Mouse (Mus musculus): Measurements from ENCODE around the gene Zfp276. TPM values are rescaled to one million over a fixed set of nuclear protein-coding genes. Genes with fewer than 3 reads are reported as not detected.
"Not testable (repeated sequence)": the region's sequence is repeated elsewhere in the genome, so short reads cannot be mapped to it uniquely, and the experiment has no call there.

Gene Zfp276
- polyA plus RNA-seq, 1 experiment from 2014 or later = 22.1 TPM

DNA sequence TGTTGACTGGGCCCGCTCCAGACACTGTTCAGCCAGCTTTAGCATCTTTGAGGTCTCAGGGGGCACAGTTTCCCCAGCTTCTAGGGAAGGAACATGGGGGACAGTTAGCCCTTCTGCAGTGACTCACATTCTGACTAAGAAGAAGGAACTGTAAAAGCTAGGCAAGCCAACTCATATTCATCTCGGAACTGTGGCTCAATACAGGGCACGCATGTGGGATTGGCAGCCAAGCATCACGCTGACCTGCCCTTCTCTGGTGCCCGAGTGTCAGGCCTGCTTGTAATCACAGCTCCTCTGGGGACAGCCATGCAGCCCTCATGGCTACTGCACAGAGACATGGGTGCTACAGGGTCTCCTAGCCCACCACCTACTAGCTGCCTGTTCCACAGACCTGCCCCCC, 3.1 kb upstream of the Zfp276 start:
- no peak for ATAC-seq (ENCODE audit: low read depth)
- no peaks in the 10 kb centered on the region for H3K27me3 ChIP-seq
- H3K27ac ChIP-seq (replicated peaks) = no peak overlapping the region
- H3K9me3 ChIP-seq = no peaks in the 10 kb centered on the region
- H3K9ac ChIP-seq = no peak overlapping the region
- no peak overlapping the region for H3K4me2 ChIP-seq
- H3K4me1 ChIP-seq (replicated peaks) = peaks cover 27% of the 10 kb centered on the region
- no peak overlapping the region for H3K4me3 ChIP-seq
- 96% methylated on average over 5 of the region's 5 CpGs for WGBS
- H3K36me3 ChIP-seq = peaks cover 67% of the 10 kb centered on the region

DNA sequence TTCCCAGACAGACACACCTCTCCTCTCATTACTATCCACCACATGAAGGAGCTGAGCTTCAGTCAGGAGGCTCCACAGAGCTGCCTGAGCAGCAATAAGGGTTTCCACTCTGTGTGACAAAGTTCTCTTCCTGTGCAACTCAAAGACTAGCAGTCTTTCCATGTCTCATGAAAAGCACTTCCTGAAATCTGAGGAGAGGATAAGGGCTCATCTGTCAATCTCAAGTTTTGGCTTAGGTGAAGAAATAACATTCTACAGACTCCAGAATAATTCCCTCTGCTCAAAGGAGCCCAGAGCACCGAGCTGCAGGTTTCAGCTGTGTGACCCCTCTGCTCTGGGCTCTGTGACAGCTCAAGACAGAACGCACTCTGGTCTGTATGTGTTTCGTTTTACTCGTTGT, 1.1 kb upstream of the Zfp276 start:
- peak overlapping the region; percentile 93; the same call in 1 of the 2 replicates for H3K27ac ChIP-seq (replicated peaks)
- H3K27me3 ChIP-seq = no peaks in the 10 kb centered on the region
- peaks cover 41% of the 10 kb centered on the region for H3K4me1 ChIP-seq (replicated peaks)
- no peak for ATAC-seq (ENCODE audit: low read depth)
- H3K4me2 ChIP-seq = peak overlapping the region; percentile 96
- H3K9ac ChIP-seq = peak overlapping the region; percentile 99
- peak overlapping the region; percentile 98 for H3K4me3 ChIP-seq
- H3K9me3 ChIP-seq = no peaks in the 10 kb centered on the region
- WGBS = 71% methylated on average over 4 of the region's 4 CpGs
- H3K36me3 ChIP-seq = peaks cover 67% of the 10 kb centered on the region

DNA sequence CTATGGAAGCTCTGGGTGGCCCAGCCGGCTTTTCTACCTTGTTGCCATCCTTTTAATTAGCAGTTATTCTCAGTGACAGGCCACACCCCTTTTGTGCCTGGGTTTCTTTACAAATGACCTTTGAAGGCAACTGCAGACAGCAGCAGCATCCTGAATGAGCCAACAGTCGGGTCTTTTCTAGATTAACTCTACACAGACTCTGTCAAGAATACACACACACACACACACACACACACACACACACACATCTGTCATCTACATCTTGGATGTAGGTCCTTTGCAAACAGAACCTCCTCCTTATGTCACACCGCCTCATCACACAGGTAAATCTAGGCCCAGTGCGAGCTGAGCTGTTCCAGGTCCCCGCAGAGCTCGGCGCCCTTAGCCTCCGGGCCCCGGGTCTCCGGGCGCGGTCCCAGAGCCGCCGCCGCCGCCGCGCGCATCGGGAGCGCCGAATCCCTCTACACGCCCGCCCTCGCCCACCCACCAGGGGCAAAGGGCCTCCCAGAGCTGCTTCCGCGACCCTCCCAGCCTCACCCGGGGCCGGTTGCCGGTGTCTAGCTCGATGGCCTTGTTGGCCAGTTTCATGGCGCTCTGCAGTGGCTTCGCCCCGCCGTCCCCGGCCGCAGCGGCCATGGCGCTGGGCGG, 420 bp upstream of the Zfp276 start:
- Histone ChIP-seq H3K27me3 (no peaks in the 10 kb centered on the region), H3K27ac (replicated peaks) (peak overlapping the region; percentile 93), H3K4me1 (replicated peaks) (peaks cover 41% of the 10 kb centered on the region), H3K9ac (peak overlapping the region; percentile 99), H3K4me3 (peak overlapping the region; percentile 98), H3K36me3 (peaks cover 67% of the 10 kb centered on the region), H3K4me2 (peak overlapping the region; percentile 96), H3K9me3 (no peaks in the 10 kb centered on the region)
- 1% methylated on average over 39 of the region's 40 CpGs for WGBS
- ATAC-seq (ENCODE audit: low read depth) = peak; percentile 58

DNA sequence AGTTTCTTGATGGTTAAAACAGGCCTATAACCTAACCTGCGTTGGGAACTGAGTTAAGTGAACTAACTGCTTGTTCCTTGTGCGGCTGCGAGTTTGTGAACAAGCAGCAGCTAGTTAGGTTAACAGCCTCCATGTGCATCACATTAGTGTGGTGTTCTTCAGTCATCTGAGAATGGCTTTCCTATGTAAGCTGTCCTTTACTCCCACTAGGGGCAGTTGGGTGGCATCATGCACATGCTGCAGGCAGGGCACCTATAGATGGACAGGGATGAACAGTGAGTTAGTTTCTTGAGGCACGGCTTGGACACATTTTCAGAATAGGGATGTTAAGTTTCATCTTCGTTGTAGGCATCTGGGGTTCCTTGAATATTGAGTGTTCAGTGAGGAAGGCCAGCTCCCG, 1.2 kb downstream of the Zfp276 start:
- H3K27ac ChIP-seq (replicated peaks) = no peak overlapping the region
- peaks cover 67% of the 10 kb centered on the region for H3K36me3 ChIP-seq
- no peaks in the 10 kb centered on the region for H3K27me3 ChIP-seq
- peak overlapping the region; percentile 99 for H3K9ac ChIP-seq
- H3K4me1 ChIP-seq (replicated peaks) = peaks cover 41% of the 10 kb centered on the region
- WGBS = 68% methylated on average over 6 of the region's 6 CpGs
- no peak for ATAC-seq (ENCODE audit: low read depth)
- peak overlapping the region; percentile 96 for H3K4me2 ChIP-seq
- H3K9me3 ChIP-seq = no peaks in the 10 kb centered on the region
- H3K4me3 ChIP-seq = peak overlapping the region; percentile 98

DNA sequence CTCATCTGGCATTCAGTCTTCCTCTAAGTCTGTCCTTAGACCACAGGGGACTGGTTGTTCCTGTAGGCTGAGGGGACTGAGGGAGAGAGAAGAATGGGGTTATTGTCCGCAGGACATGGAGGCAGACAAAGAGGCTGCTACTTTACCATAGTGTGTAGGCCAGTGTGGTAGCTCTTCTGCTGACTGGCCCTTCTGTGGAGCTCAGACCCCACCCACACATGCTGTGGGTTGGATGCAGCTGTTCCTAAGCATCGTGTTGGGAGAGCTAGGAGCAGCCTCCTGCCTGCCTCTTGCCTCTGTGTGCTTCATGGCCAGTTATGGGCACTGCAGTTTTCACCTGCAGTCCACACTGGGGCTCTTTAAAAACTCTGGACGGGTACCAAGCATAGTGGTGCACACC, 3.1 kb downstream of the Zfp276 start:
- 73% methylated on average over 3 of the region's 3 CpGs for WGBS
- peaks cover 64% of the 10 kb centered on the region for H3K36me3 ChIP-seq
- ATAC-seq (ENCODE audit: low read depth) = no peak

DNA sequence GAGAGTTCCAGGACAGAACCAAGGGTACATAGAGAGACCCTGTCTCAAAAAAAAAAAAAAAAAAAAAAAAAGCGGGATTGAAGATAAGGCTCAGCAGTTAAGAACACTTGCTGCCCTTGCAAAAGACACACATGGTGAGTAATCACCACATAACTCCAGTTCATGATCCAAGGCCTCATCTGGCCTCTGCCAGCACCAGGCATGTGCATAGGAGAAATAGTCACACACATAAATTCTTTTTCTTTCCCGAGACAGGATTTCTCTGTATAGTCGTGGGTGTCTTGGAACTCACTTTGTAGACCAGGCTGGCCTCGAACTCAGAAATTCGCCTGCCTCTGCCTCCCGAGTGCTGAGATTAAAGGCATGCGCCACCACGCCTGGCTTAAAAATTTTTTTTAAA, 3.6 kb downstream of the Zfp276 start:
- H3K27me3 ChIP-seq; H3K4me2 ChIP-seq; ATAC-seq (ENCODE audit: low read depth); H3K9ac ChIP-seq; H3K9me3 ChIP-seq; H3K4me3 ChIP-seq: not testable (repeated sequence)
- Histone ChIP-seq H3K4me1 (replicated peaks) (peaks cover 36% of the 10 kb centered on the region), H3K27ac (replicated peaks) (peak overlapping the region; percentile 42; the same call in 1 of the 2 replicates), H3K36me3 (peaks cover 62% of the 10 kb centered on the region)
- 93% methylated on average over 8 of the region's 8 CpGs for WGBS

More for the DNA sequence above, 3.1 kb downstream of the Zfp276 start:
- H3K4me3 ChIP-seq = no peak overlapping the region
- no peaks in the 10 kb centered on the region for H3K9me3 ChIP-seq
- no peak overlapping the region for H3K4me2 ChIP-seq
- no peak overlapping the region for H3K9ac ChIP-seq
- no peaks in the 10 kb centered on the region for H3K27me3 ChIP-seq
- H3K27ac ChIP-seq (replicated peaks) = peak overlapping the region; percentile 42; the same call in 1 of the 2 replicates
- H3K4me1 ChIP-seq (replicated peaks) = peaks cover 41% of the 10 kb centered on the region

DNA sequence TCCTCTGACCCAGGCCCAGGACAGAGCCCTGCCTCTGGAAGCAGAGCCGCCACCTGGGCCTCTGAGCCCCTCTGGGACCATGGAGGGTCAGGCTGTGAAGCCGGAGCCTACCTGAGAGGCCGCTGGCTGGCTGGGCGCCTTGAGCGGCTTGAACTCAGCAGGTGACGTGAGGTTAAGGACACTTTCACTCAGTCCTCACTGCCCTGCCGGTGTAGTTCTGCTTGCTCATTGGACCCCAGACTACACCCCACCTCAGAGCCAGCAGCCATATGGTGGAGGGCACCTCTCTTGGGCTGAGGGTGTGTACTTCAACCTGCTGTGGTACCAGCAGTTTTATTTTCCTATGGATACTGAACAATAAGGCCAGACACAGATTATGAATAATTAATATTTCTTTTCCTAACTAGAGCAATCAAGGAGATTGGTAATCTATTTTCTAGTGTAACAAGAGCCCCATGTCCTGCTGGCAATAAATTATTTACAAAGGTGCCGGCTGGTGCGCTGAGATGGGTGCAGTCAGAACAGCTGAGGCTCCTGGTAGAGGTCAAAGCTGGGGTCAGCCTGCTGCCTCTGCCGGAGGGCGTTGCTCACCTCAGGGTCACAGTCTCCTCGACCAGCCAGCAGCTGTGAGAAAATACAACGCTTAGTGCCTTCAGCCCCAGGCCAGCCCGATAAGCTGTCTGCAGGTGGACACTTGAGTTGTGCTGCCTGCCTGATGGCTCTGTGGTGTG, 14.1 kb downstream of the Zfp276 start:
- ATAC-seq (ENCODE audit: low read depth) = no peak; the same call in 1 of the 2 replicates
- WGBS = 70% methylated on average over 14 of the region's 14 CpGs
- H3K9ac ChIP-seq = no peak overlapping the region

DNA sequence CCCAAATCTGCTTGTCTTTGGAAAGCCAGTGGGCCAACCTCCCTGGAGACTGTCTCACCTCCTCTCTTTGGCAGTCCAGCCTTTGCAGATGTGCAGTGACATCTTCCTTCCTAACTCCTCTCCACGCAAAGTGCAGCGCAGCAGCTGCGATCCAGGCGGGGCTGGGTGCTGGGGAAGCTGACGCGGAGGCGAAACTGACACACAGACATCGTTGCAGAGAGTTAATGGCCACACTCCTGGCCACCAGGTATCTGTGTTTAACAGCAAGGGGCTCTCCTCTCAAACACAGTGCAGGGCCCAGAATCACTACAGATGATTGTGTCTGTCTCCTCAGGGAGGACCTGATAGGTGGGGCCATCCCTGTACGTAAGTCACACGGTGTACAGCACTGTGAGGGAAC, 17.2 kb downstream of the Zfp276 start:
- WGBS = 94% methylated on average over 10 of the region's 10 CpGs
- peaks cover 47% of the 10 kb centered on the region for H3K36me3 ChIP-seq
- H3K9me3 ChIP-seq = no peaks in the 10 kb centered on the region
- no peak overlapping the region for H3K4me2 ChIP-seq
- H3K27ac ChIP-seq (replicated peaks) = no peak overlapping the region
- no peak for ATAC-seq (ENCODE audit: low read depth)
- 0 out of 2 replicates have a peak, but pooled peaks cover 2% of the 10 kb centered on the region for H3K4me1 ChIP-seq (replicated peaks)
- H3K9ac ChIP-seq = no peak overlapping the region
- no peaks in the 10 kb centered on the region for H3K27me3 ChIP-seq
- H3K4me3 ChIP-seq = no peak overlapping the region

More for the DNA sequence above, 14.1 kb downstream of the Zfp276 start:
- Histone ChIP-seq H3K9me3 (no peaks in the 10 kb centered on the region), H3K4me3 (no peak overlapping the region), H3K36me3 (peaks cover 77% of the 10 kb centered on the region), H3K27me3 (no peaks in the 10 kb centered on the region), H3K4me1 (replicated peaks) (0 out of 2 replicates have a peak, but pooled peaks cover 2% of the 10 kb centered on the region), H3K4me2 (no peak overlapping the region), H3K27ac (replicated peaks) (peak overlapping the region; percentile 42; the same call in 1 of the 2 replicates)

DNA sequence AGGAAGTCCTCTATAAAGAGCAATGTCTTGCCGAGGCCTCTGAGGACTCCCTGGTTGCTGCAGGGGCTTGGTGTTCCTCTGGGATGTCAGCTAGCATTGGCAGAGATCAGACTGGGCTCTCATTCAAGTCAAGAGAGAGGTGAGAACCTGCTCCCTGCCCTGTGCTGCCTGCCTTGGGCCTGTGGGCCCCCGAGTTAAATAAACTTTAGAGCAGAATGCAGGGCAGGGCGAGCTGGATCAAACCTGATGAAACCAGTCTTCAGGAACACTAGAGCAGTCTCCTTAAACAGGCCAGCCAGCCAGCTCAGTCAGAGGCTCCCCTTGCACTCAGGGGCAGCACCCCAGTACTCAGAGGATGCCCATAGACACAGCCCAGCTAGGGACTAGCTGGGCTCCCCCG, 17.9 kb downstream of the Zfp276 start:
- WGBS = 85% methylated on average over 4 of the region's 4 CpGs
- peaks cover 39% of the 10 kb centered on the region for H3K36me3 ChIP-seq
- H3K4me3 ChIP-seq = no peak overlapping the region
- no peak overlapping the region for H3K27ac ChIP-seq (replicated peaks)
- no peaks in the 10 kb centered on the region for H3K9me3 ChIP-seq
- H3K27me3 ChIP-seq = no peaks in the 10 kb centered on the region
- no peak for ATAC-seq (ENCODE audit: low read depth)
- H3K9ac ChIP-seq = no peak overlapping the region
- 0 out of 2 replicates have a peak, but pooled peaks cover 2% of the 10 kb centered on the region for H3K4me1 ChIP-seq (replicated peaks)
- H3K4me2 ChIP-seq = no peak overlapping the region

DNA sequence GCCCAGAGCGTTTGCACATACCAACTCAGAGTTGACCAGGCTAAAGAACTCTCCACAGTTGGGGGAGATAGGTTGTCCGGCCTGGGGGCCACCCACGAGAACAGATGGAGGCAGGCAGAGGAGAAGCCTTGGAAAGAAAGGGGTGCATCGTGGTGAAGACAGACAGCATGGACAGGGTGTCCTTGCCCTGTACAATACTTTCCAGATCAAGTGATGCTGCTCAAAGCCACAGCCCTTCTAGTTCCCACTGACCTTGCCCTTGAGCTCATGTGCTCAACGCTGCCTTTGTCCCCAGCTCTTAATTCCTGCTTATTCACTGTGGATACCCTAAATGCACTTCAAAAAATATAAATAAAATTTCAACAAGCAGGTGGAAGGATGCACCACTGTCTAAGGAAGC, 20.5 kb downstream of the Zfp276 start:
- Histone ChIP-seq H3K27ac (replicated peaks) (no peak overlapping the region), H3K9ac (no peak overlapping the region), H3K4me3 (no peak overlapping the region), H3K36me3 (peaks cover 14% of the 10 kb centered on the region), H3K4me1 (replicated peaks) (no peaks in the 10 kb centered on the region), H3K4me2 (no peak overlapping the region), H3K27me3 (no peaks in the 10 kb centered on the region), H3K9me3 (no peaks in the 10 kb centered on the region)
- WGBS = 89% methylated on average over 5 of the region's 5 CpGs
- no peak for ATAC-seq (ENCODE audit: low read depth)

DNA sequence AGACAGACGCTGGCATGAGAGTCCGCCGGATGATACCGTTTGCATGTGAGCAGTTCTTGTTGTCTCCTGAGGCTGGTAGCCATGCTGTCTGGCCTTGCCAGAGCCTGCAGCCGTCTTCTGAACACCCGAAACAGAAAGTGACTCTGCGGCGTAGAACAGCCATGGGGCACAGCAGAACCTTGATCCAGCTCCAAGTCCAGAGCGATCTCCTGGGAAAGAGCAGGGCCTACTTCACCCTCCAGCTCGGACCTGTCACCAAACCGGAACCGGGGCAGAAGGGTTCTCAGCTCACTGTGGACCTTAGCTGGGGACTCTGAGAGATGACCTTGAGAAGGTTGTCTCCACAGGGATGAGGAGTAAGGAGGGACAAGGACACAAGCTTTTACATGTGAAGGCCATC, 21.1 kb downstream of the Zfp276 start:
- Histone ChIP-seq H3K27ac (replicated peaks) (no peak overlapping the region), H3K36me3 (peaks cover 7% of the 10 kb centered on the region), H3K4me1 (replicated peaks) (no peaks in the 10 kb centered on the region), H3K9ac (no peak overlapping the region), H3K4me3 (no peak overlapping the region), H3K27me3 (no peaks in the 10 kb centered on the region), H3K9me3 (no peaks in the 10 kb centered on the region), H3K4me2 (no peak overlapping the region)
- ATAC-seq (ENCODE audit: low read depth) = no peak
- WGBS = 93% methylated on average over 12 of the region's 12 CpGs

DNA sequence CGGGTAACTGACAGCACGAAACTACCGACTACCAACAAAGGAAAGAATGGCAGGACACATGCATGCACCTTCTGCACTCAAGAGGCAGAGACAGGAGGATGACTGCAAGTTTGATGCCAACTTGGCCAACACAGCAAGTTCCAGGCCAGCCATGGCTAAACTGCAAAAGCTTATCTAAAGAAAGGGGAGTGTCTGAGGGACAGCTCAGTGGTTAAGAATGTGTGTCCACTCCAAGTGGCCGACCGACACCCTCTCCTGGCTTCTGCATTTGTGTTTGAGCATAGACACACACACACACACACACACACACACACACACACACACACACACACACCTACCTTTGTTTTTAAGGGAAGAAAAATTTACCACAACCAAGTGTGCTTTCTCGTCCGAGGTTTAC, 24.4 kb downstream of the Zfp276 start:
- ATAC-seq (ENCODE audit: low read depth) = no peak
- Histone ChIP-seq H3K27ac (replicated peaks) (no peak overlapping the region), H3K27me3 (no peaks in the 10 kb centered on the region), H3K36me3 (no peaks in the 10 kb centered on the region), H3K4me1 (replicated peaks) (no peaks in the 10 kb centered on the region), H3K9ac (0 out of 2 replicates have a peak overlapping the region, but pooled peaks have one; percentile 3), H3K4me2 (no peak overlapping the region), H3K4me3 (no peak overlapping the region), H3K9me3 (no peaks in the 10 kb centered on the region)
- 72% methylated on average over 7 of the region's 7 CpGs for WGBS

All from neural tube, embryonic 13.5 days (tissue).